Mouse (Mus musculus): Measurements from ENCODE around the gene Kiz.

The Kiz gene

GRCm38 (mm10) chr2:146984831-146985230 lies 129.2 kb downstream of the Kiz start:
- no peak for DNase-seq

GRCm38 (mm10) chr2:146985807-146986206 lies 130.1 kb downstream of the Kiz start:
- DNase-seq = no peak

GRCm38 (mm10) chr2:146986429-146986828 lies 130.8 kb downstream of the Kiz start:
- DNase-seq = no peak

- DNase-seq = no peak
Observed at GRCm38 (mm10) chr2:147007265-147007664, 151.6 kb downstream of the Kiz start.

- DNase-seq = no peak
Observed at GRCm38 (mm10) chr2:147009084-147009483, 153.4 kb downstream of the Kiz start.

GRCm38 (mm10) chr2:147010141-147010540 lies 154.5 kb downstream of the Kiz start:
- no peak for DNase-seq

GRCm38 (mm10) chr2:147010952-147011351 lies 155.3 kb downstream of the Kiz start:
- DNase-seq = no peak

- peak; percentile 7 for DNase-seq
Observed at GRCm38 (mm10) chr2:147011474-147012140, 155.9 kb downstream of the Kiz start.

GRCm38 (mm10) chr2:147012141-147012622 lies 156.5 kb downstream of the Kiz start:
- DNase-seq = no peak

GRCm38 (mm10) chr2:147012623-147013184 lies 157.0 kb downstream of the Kiz start, which contains the start of gene Xrn2:
Gene Xrn2, plus strand, starts transcription at chr2:147012996.
- DNase-seq = peak; percentile 92

GRCm38 (mm10) chr2:147013194-147013969 lies 157.7 kb downstream of the Kiz start:
- DNase-seq = peak; percentile 76

- no peak for DNase-seq
Observed at GRCm38 (mm10) chr2:147014101-147014886, 158.6 kb downstream of the Kiz start.
